Mouse (Mus musculus) heart, embryonic 16.5 days (tissue): ENCODE measurements around the gene Prkag1. TPM values are rescaled to one million over a fixed set of nuclear protein-coding genes. Genes with fewer than 3 reads are reported as not detected.

ENCODE experiments used
- ATAC-seq: fragments of 200-750 bp; cut with Nextera tagmentation; replicated peaks from 2 replicates; pipeline ENCODE4 v1.8.0; 2017; ENCODE audit warnings: moderate number of reproducible peaks; ENCODE audit not compliant: insufficient read depth, low FRiP score; ENCODE audit errors: extremely low read depth
- H3K27ac ChIP-seq: fragments of 300-500 bp; sonication (generic); 2 replicates; pipeline ENCODE4 v1.5.1; 2014; ENCODE audit warnings: mild to moderate bottlenecking, low read length, control low read depth, moderate library complexity
- H3K27me3 ChIP-seq: fragments of 300-500 bp; sonication (generic); 2 replicates; pipeline ENCODE4 v1.6.1; 2014; ENCODE audit warnings: low read length, mixed read lengths; ENCODE audit not compliant: control insufficient read depth, insufficient read depth
- H3K36me3 ChIP-seq: fragments of 300-500 bp; sonication (generic); 2 replicates; pipeline ENCODE4 v1.6.1; 2014; ENCODE audit not compliant: control insufficient read depth, insufficient read depth
- H3K4me1 ChIP-seq: fragments of 300-500 bp; sonication (generic); 2 replicates; pipeline ENCODE4 v1.6.1; 2014; ENCODE audit warnings: low read length, mixed read lengths; ENCODE audit not compliant: control insufficient read depth, insufficient read depth
- H3K4me2 ChIP-seq: fragments of 300-500 bp; sonication (generic); 2 replicates; pipeline ENCODE4 v1.6.1; 2014; ENCODE audit warnings: low read depth, mild to moderate bottlenecking, control low read depth, low read length
- H3K4me3 ChIP-seq: fragments of 300-500 bp; sonication (generic); 2 replicates; pipeline ENCODE4 v1.5.1; 2014; ENCODE audit warnings: mild to moderate bottlenecking, control low read depth, low read length
- H3K9ac ChIP-seq: fragments of 300-500 bp; sonication (generic); 2 replicates; pipeline ENCODE4 v1.6.1; 2014; ENCODE audit warnings: low read length, control low read depth
- H3K9me3 ChIP-seq: fragments of 300-500 bp; sonication (generic); replicated peaks from 2 replicates; pipeline ENCODE4 v1.6.1; 2016; ENCODE audit warnings: low read length; ENCODE audit not compliant: control insufficient read depth
- WGBS: fragments of 180-500 bp; shearing (Covaris S2); extraction: QIAGEN DNeasy Blood & Tissue Kit; methylation state at CpG from one replicate; pipeline ENCODE4 v1.1.7; 2014; 5-methylcytosine and 5-hydroxymethylcytosine counted together
- polyA plus RNA-seq: library from polyadenylated mRNA; unstranded; fragments of >200 nt; fragmentation: Nextera tagmentation; extraction: Ambion mirVana; gene quantifications from 2 replicates; pipeline ENCODE4 v1.2.1, GENCODE M21; 2015

The Prkag1 gene
- polyA plus RNA-seq, 1 experiment from 2014 or later = 111 TPM

GRCm38 (mm10) chr15:98791221-98791620 is 40.1 kb downstream of the Prkag1 start:
- H3K9ac ChIP-seq = 0 out of 2 replicates have a peak overlapping the region, but pooled peaks have one; percentile 33
- no peak for ATAC-seq
- H3K9me3 ChIP-seq = no peaks in the 10 kb centered on the region
- H3K4me3 ChIP-seq = peak overlapping the region; percentile 48
- H3K27me3 ChIP-seq = peaks cover 95% of the 10 kb centered on the region
- no peak overlapping the region for H3K27ac ChIP-seq
- peak overlapping the region; percentile 61 for H3K4me2 ChIP-seq
- H3K4me1 ChIP-seq = peaks cover 27% of the 10 kb centered on the region
- no peaks in the 10 kb centered on the region for H3K36me3 ChIP-seq
- 1% methylated on average over 12 of the region's 12 CpGs for WGBS

GRCm38 (mm10) chr15:98790761-98791160 is 40.6 kb downstream of the Prkag1 start:
- no peaks in the 10 kb centered on the region for H3K36me3 ChIP-seq
- WGBS = 2% methylated on average over 23 of the region's 23 CpGs
- no peak for ATAC-seq
- peak overlapping the region; percentile 48 for H3K4me3 ChIP-seq
- peaks cover 91% of the 10 kb centered on the region for H3K27me3 ChIP-seq
- H3K4me1 ChIP-seq = peaks cover 27% of the 10 kb centered on the region
- H3K27ac ChIP-seq = no peak overlapping the region
- H3K9ac ChIP-seq = 0 out of 2 replicates have a peak overlapping the region, but pooled peaks have one; percentile 33
- peak overlapping the region; percentile 61 for H3K4me2 ChIP-seq
- 0 out of 2 replicates have a peak, but pooled peaks cover 2% of the 10 kb centered on the region for H3K9me3 ChIP-seq

- Histone ChIP-seq H3K9me3 (0 out of 2 replicates have a peak, but pooled peaks cover 4% of the 10 kb centered on the region), H3K36me3 (no peaks in the 10 kb centered on the region), H3K9ac (0 out of 2 replicates have a peak within 1 kb of the TSS, but pooled peaks have one; percentile 33), H3K4me2 (peak within 1 kb of the TSS; percentile 61), H3K4me3 (peak within 1 kb of the TSS; percentile 48), H3K27ac (no peak within 1 kb of the TSS), H3K4me1 (peaks cover 27% of the 10 kb centered on the region), H3K27me3 (peaks cover 82% of the 10 kb centered on the region)
- WGBS = 4% methylated on average over 51 of the region's 51 CpGs
- no peak for ATAC-seq
These were observed 41.4 kb downstream of the Prkag1 start, which contains the start of gene Wnt1 for GRCm38 (mm10) chr15:98789661-98790535. Gene Wnt1, plus strand, starts transcription at chr15:98789857.

- no peak overlapping the region for H3K4me3 ChIP-seq
- 0 out of 2 replicates have a peak, but pooled peaks cover 4% of the 10 kb centered on the region for H3K9me3 ChIP-seq
- H3K27me3 ChIP-seq = peaks cover 74% of the 10 kb centered on the region
- H3K4me2 ChIP-seq = 0 out of 2 replicates have a peak overlapping the region, but pooled peaks have one; percentile 23
- 12% methylated on average over 24 of the region's 24 CpGs for WGBS
- no peak overlapping the region for H3K9ac ChIP-seq
- no peaks in the 10 kb centered on the region for H3K36me3 ChIP-seq
- H3K27ac ChIP-seq = no peak overlapping the region
- peaks cover 27% of the 10 kb centered on the region for H3K4me1 ChIP-seq
- ATAC-seq = no peak
These were observed 42.2 kb downstream of the Prkag1 start for GRCm38 (mm10) chr15:98788972-98789660.

- Histone ChIP-seq H3K4me2 (no peak overlapping the region), H3K9ac (no peak overlapping the region), H3K4me3 (no peak overlapping the region), H3K36me3 (no peaks in the 10 kb centered on the region), H3K27ac (no peak overlapping the region), H3K27me3 (peaks cover 62% of the 10 kb centered on the region), H3K4me1 (peaks cover 23% of the 10 kb centered on the region), H3K9me3 (0 out of 2 replicates have a peak, but pooled peaks cover 4% of the 10 kb centered on the region)
- WGBS = 43% methylated on average over 4 of the region's 4 CpGs
- no peak for ATAC-seq
These were observed 43.4 kb downstream of the Prkag1 start for GRCm38 (mm10) chr15:98787930-98788329.

GRCm38 (mm10) chr15:98785744-98786143 is 45.6 kb downstream of the Prkag1 start:
- no peak overlapping the region for H3K4me3 ChIP-seq
- no peaks in the 10 kb centered on the region for H3K36me3 ChIP-seq
- 31% methylated on average over 7 of the region's 7 CpGs for WGBS
- peaks cover 5% of the 10 kb centered on the region for H3K4me1 ChIP-seq
- H3K9me3 ChIP-seq = 0 out of 2 replicates have a peak, but pooled peaks cover 4% of the 10 kb centered on the region
- ATAC-seq = no peak
- no peak overlapping the region for H3K4me2 ChIP-seq
- H3K27ac ChIP-seq = no peak overlapping the region
- H3K9ac ChIP-seq = no peak overlapping the region
- H3K27me3 ChIP-seq = peaks cover 51% of the 10 kb centered on the region

- Histone ChIP-seq H3K27ac (no peak overlapping the region), H3K4me1 (peaks cover 17% of the 10 kb centered on the region), H3K36me3 (no peaks in the 10 kb centered on the region), H3K4me2 (no peak overlapping the region), H3K9ac (no peak overlapping the region), H3K27me3 (peaks cover 50% of the 10 kb centered on the region), H3K9me3 (0 out of 2 replicates have a peak, but pooled peaks cover 4% of the 10 kb centered on the region), H3K4me3 (no peak overlapping the region)
- WGBS = 36% methylated on average over 6 of the region's 6 CpGs
- ATAC-seq = no peak
These were observed 50.2 kb downstream of the Prkag1 start for GRCm38 (mm10) chr15:98781166-98781565.

- Histone ChIP-seq H3K4me3 (no peak overlapping the region), H3K9me3 (no peaks in the 10 kb centered on the region), H3K27ac (no peak overlapping the region), H3K9ac (no peak overlapping the region), H3K36me3 (no peaks in the 10 kb centered on the region), H3K4me2 (no peak overlapping the region), H3K27me3 (peaks cover 56% of the 10 kb centered on the region), H3K4me1 (peaks cover 17% of the 10 kb centered on the region)
- peak; percentile 37 for ATAC-seq
- WGBS = 10% methylated on average over 13 of the region's 13 CpGs
These were observed 50.7 kb downstream of the Prkag1 start for GRCm38 (mm10) chr15:98780573-98780972.
